16 mouse cellular contexts compared by ENCODE assay signal in the genomic region with DNA sequence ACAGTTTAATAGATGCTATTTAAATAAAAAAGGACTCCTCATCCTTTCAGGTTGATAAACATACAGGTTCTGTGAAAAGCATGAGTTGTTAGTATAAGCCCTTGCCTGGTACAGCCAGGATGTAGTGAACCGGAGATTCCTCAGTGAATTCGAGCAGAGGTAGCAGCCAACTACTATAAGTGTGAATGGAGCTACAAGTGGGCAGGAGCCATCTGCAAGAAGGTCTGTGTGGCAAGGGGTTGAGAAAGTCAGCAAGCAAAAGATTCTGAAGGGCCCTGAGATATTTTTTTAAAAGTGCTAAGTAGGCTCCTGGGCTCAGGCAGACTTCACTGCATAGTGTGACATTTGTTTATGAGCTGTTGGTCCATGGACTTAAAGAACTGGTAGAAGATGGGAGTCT.
DNase-seq lines count a peak whose midpoint lies in the region; ATAC-seq and TF ChIP-seq lines count a peak whose summit lies in the region.
"Had no signal": no experiment of that assay in that cellular context is flagged by ENCODE, and none has a peak within 500 bp of the region (broad histone marks: within the 10 kb centered on the region; RNA-seq: fewer than 3 reads in every experiment).

No protein-coding gene starts in this region.

- 0 out of 2 replicates have a peak, but pooled peaks cover 3% of the 10 kb centered on the region for H3K36me3 ChIP-seq in lung, embryonic 14.5 days (ENCODE audit: insufficient read depth)
- H3K36me3 ChIP-seq in liver, embryonic 13.5 days: peaks cover 52% of the 10 kb centered on the region
- H3K36me3 ChIP-seq in hindbrain, embryonic 13.5 days: peaks cover 21% of the 10 kb centered on the region
- H3K36me3 ChIP-seq: forebrain, embryonic 15.5 days had no signal

- no peak overlapping the region for H3K4me3 ChIP-seq in lung, embryonic 14.5 days (ENCODE audit: low read depth, low read length)
- H3K4me3 ChIP-seq in liver, embryonic 13.5 days (replicated peaks): peak overlapping the region; percentile 51
- H3K4me3 ChIP-seq in hindbrain, embryonic 13.5 days: no peak overlapping the region
- H3K4me3 ChIP-seq: forebrain, embryonic 15.5 days; intestine, embryonic 15.5 days; limb, embryonic 15.5 days had no signal

- peak overlapping the region; percentile 54 for H3K27ac ChIP-seq in lung, embryonic 14.5 days (ENCODE audit: low read depth)
- H3K27ac ChIP-seq in liver, embryonic 13.5 days: peak overlapping the region; percentile 98
- H3K27ac ChIP-seq in hindbrain, embryonic 13.5 days: no peak overlapping the region
- H3K27ac ChIP-seq: forebrain, embryonic 15.5 days; intestine, embryonic 15.5 days; limb, embryonic 15.5 days had no signal

- H3K4me1 ChIP-seq in lung, embryonic 14.5 days (ENCODE audit: insufficient read depth): no peaks in the 10 kb centered on the region
- peaks cover 82% of the 10 kb centered on the region for H3K4me1 ChIP-seq in liver, embryonic 13.5 days (replicated peaks)
- H3K4me1 ChIP-seq in hindbrain, embryonic 13.5 days (replicated peaks): no peaks in the 10 kb centered on the region
- H3K4me1 ChIP-seq: forebrain, embryonic 15.5 days; intestine, embryonic 15.5 days; limb, embryonic 15.5 days had no signal

- TF ChIP-seq CTCF in lung, embryonic 14.5 days (IDR thresholded peaks at IDR 0.05; ENCODE audit: low read depth): no peak

- WGBS in lung, embryonic 14.5 days: 76% methylated on average over 2 of the region's 2 CpGs
- 72% methylated on average over 2 of the region's 2 CpGs for WGBS in liver, embryonic 13.5 days (ENCODE audit: insufficient replicate concordance)
- 92% methylated on average over 2 of the region's 2 CpGs for WGBS in hindbrain, embryonic 13.5 days

- no peak overlapping the region for H3K4me2 ChIP-seq in lung, embryonic 14.5 days
- peak overlapping the region; percentile 69 for H3K4me2 ChIP-seq in liver, embryonic 13.5 days
- no peak overlapping the region for H3K4me2 ChIP-seq in hindbrain, embryonic 13.5 days
- H3K4me2 ChIP-seq: forebrain, embryonic 15.5 days; intestine, embryonic 15.5 days; limb, embryonic 15.5 days; midbrain, embryonic 11.5 days had no signal

- intact Hi-C loops in heart, postnatal 36 days (cut with DNase I): no loop called here

- no peaks in the 10 kb centered on the region for H3K9me3 ChIP-seq in lung, embryonic 14.5 days (ENCODE audit: low read depth, low read length)
- no peaks in the 10 kb centered on the region for H3K9me3 ChIP-seq in liver, embryonic 13.5 days (replicated peaks)
- no peaks in the 10 kb centered on the region for H3K9me3 ChIP-seq in hindbrain, embryonic 13.5 days
- H3K9me3 ChIP-seq: forebrain, embryonic 15.5 days; intestine, embryonic 15.5 days; limb, embryonic 15.5 days had no signal

- H3K9ac ChIP-seq in lung, embryonic 14.5 days: no peak overlapping the region
- peak overlapping the region; percentile 79 for H3K9ac ChIP-seq in liver, embryonic 13.5 days
- no peak overlapping the region for H3K9ac ChIP-seq in hindbrain, embryonic 13.5 days
- H3K9ac ChIP-seq: forebrain, embryonic 15.5 days; intestine, embryonic 15.5 days; limb, embryonic 15.5 days had no signal

- H3K27me3 ChIP-seq in lung, embryonic 14.5 days (ENCODE audit: insufficient read depth, low read length): no peaks in the 10 kb centered on the region
- H3K27me3 ChIP-seq in liver, embryonic 13.5 days: no peaks in the 10 kb centered on the region
- H3K27me3 ChIP-seq in hindbrain, embryonic 13.5 days: no peaks in the 10 kb centered on the region
- H3K27me3 ChIP-seq: forebrain, embryonic 15.5 days; intestine, embryonic 15.5 days; limb, embryonic 15.5 days had no signal

- no peak for ATAC-seq in lung, embryonic 14.5 days (ENCODE audit: insufficient read depth)
- no peak for ATAC-seq in liver, embryonic 13.5 days (ENCODE audit: low read depth)
- no peak for ATAC-seq in hindbrain, embryonic 13.5 days (ENCODE audit: low FRiP score)
- ATAC-seq: forebrain, embryonic 15.5 days; hindbrain, embryonic 16.5 days; intestine, embryonic 15.5 days had no signal

- peak; percentile 81 for DNase-seq in heart, adult 11 months
- no peak for DNase-seq in heart, postnatal 36 days
- no peak for DNase-seq in lung, embryonic 14.5 days
- no peak for DNase-seq in lung, postnatal 36 days
- DNase-seq in liver, embryonic 13.5 days: no peak
- no peak for DNase-seq in thymus, postnatal 0 days (ENCODE audit: low spot score)
- DNase-seq: cerebellum, adult 8-10 months; gastrocnemius, postnatal 10 days; kidney, adult 8-10 months; left cerebral cortex, postnatal 4 days had no signal
